Mouse (Mus musculus) left cerebral cortex, postnatal 14 days (tissue): ENCODE results near the gene Smarcc1. TPM values are rescaled to one million over a fixed set of nuclear protein-coding genes. Genes with fewer than 3 reads are reported as not detected.
A peak's percentile ranks its signal among the peaks of the same experiment; 100 is the strongest.

ENCODE experiments used
- DNase-seq, 2 experiments: peaks; one replicate each; pipeline ENCODE4 v3.0.0; 2021 to 2022; ENCODE audit warnings: low spot score in 2 of 2, mixed read lengths in 1 of 2
- intact Hi-C: fragments of 180-260 bp; cut with DNase I; formaldehyde crosslinking; loops from one replicate; pipeline ENCODE4 v1.15.1; 2025
- microRNA-seq, 2 experiments: library from miRNA; unstranded; fragments of <30 nt; microRNA quantifications; one replicate each; pipeline ENCODE4 v1.2.0; 2022
- total RNA-seq, 2 experiments: library from RNA; stranded (reverse); gene quantifications; 2 replicates each; pipeline ENCODE4 v1.2.3; 2021

Gene Smarcc1
- total RNA-seq, 2 experiments from 2014 or later = 67.8 to 68.7 TPM

DNA sequence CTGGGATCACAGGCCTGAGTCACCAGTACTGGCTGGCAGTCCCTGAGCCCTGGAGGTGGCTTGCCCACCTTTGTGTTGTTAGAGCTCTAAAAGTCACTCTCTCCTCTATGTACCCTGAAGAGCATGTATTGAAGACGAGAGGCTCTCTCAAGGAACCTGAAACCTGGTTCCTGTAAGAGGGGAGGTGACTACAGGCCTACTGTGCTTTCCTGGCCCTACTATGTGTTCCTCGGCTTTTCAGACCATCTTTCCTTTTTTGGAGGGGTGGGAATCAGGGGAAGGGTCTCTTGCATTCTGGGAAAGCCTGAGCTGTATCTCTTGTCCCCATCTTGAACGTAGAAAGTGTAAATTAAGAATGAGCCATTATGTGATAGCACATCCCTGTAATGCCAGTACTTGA lies 141.6 kb downstream of the Smarcc1 start:
- DNase-seq = no peak
- intact Hi-C loops = no loop called here

DNA sequence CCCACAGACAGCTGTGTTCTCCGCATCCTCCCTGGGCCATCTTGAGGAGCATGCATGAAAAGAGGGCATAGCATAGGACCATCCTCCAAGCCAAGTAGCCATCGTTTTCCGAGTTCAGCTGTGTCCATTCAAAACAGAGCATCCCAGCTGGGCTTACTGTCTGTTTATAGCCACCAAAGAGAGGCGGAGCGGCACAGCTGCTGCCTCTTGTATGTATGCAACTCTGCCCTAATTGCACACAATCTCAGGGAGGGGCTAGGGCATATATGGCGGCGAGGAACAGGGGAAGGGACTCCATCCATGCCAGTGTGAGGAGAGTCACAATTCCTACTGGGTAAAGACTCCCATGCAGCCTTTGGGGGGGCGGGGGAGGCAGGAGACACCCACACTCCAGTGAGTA lies 145.7 kb downstream of the Smarcc1 start:
- intact Hi-C loops = no loop called here
- DNase-seq = no peak

DNA sequence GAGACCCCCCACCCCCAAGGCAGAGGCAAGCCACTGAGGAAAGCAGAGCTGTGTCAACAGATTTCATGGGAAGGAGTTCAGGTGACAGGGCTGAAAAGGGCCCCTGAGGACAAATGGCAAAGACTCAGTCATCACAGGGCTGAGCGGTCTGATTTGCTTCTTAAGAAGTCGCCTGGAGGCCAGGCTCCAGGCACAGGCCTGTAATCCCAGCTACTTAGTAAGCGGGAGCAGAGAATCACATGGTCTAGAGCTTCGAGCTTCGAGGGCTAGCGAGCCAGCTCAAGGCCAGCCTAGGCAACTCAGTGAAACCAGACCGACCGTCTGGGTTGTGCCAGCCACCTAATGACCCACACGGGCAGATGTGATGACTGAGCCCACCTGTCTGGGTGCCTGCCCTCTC lies 147.5 kb downstream of the Smarcc1 start:
- DNase-seq = no peak
- intact Hi-C loops = no loop called here

DNA sequence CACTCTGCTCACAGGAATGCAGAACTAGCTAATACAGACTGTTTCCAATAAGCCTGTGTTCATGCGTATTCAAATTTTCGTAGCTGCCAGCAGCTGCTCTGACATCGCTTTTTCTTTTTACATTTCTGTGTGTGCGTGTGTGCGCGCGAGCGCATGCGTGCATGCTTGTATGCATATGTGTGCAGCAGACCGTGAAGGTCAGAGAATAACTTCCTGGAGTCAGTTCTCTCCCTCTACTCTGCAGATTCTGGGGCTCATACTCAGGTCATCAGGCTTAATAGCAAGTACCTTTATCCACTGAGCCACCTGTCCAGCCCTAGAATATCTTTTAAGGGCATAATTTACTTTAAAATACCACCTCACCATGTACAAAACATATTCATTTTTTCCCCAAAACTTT lies 150.9 kb downstream of the Smarcc1 start:
- intact Hi-C loops = no loop called here
- DNase-seq = no peak

DNA sequence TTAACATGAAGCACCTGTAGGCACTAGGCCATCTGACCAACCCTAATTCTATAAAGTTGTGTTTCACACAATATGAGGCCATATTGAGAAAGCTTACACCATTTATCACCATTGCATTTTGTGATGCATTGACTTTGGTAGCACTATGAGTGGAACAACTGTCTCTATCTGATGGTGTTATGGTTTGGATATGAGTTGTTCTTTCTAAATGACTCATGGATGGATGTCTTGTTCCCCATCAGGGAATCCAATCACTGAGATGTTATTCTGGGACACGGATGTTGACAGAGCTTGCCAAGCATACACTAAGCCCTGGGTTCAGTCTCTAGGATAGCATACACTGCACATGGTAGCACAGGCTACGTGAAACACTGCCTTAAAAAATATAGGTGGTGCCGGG lies 154.8 kb downstream of the Smarcc1 start:
- intact Hi-C loops = no loop called here
- no peak for DNase-seq

DNA sequence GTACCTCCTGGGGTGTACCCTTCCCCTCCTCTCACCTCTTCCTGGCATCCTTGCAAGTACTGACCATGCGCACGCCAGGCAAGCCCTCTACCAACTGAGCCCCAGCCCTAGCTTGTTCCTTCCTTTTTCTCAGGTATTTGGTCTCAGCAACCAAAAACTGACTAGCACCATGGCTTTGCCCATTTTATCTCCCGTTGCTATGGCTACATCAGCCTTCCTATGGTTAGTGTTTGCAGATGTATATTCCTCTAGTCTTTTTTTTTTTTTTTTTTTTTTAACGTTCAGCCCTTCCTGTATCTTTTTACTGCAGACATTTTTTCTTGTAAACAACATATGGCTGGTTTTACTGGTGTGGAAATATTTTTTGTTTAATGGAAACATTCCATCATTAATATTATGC lies 156.0 kb downstream of the Smarcc1 start:
- intact Hi-C loops = no loop called here
- DNase-seq = no peak

DNA sequence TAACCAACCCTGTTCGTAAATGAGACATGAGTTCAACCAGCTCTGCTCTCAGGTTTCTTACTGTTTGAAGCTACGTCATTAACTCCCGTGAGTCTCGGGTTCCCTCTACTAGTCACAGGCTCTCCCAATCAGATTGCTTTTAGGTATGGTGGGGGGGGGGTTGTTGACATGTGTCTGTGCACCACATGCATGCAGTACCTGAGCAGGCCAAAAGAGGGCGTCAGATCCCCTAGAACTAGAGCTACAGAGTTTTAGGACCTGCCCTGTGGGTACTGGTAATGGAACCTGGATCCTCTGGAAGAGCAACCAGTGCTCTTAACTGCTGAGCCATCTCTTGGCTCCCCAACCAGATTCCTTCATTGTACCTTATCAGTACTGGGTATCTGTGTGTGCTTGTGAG lies 158.4 kb downstream of the Smarcc1 start:
- intact Hi-C loops = no loop called here
- DNase-seq = no peak

DNA sequence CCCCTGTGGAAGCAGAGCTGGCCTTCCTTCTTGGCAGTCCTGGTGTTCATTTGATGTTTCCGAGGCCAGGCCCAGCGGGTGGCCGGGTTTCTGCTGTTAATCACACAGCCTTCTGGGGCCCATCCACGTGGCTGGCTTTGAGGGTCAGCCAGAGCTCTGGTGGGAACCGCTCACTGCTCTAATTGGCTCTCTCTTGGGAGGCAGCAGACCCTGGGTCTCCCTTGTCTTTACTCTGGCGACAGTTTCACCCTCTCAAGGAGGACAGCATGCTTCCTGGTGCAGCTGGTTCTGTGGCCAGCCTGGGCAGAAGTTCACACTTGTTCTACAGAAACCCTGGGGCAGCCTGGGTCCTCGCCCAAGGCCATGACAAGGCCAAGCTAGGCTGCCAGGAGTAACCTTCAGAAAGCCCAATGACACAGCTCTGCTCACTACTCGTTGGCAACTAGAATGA lies 159.9 kb downstream of the Smarcc1 start:
- intact Hi-C loops = no loop called here
- peak; percentile 66 to 75 for DNase-seq

DNA sequence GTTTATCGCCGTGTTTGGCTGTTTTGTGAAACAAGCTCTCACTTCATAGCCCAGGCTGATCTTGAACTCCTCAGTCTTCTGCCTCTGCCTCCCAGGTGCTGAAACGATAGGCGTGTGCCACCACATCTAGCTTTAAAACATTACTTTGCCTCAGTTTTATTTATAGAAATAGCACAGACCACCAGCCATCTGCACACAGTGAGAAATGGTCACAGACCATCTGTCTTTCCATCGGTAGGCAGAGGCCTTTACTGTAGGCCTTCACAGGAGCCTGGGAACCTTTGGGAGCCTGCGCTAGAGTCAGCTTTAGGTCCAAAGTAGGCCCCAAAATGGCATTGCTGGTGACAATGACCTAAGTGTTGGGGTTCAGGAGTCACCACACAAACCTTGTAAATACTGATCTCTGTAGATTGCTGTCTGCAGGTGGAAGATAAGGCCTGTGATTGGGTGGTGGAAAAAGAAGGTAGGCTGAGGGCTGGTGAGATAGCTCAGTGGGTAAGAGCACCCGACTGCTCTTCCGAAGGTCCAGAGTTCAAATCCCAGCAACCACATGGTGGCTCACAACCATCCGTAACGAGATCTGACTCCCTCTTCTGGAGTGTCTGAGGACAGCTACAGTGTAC lies 166.7 kb downstream of the Smarcc1 start:
- DNase-seq = no peak
- intact Hi-C loops = no loop called here

DNA sequence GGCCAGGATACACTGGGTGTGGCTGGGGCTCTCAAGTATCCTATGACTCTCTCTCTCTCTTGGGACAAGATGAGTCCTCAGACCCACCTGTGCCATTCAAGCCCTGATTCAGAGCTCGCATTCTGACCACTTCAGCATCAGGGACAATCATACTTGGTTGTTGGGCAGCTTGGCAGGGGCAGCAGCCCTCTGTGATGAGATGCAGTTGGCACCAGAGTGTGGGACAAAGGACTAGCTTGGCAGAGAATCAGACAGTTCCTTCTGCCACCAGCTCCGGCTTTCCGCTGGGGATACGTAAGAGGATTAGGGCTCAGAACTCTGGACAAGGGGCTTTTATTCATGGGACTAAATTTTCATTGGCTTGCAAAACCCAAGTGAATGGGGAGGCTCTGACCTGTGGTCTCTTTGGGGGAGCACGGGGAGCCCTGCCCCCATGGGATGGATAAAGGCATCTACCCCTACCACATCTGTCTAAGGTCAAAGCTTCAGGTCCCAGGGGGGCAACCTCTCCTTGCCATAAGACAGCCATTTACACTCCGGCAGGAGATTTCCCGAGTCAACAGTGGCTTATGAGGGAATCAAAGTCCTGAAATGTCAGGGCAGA lies 169.9 kb downstream of the Smarcc1 start:
- DNase-seq = peak; percentile 62 to 80
- intact Hi-C loops = loop anchor here (5.0 kb wide), 2 partner anchors 40 to 80 kb away; no protein-coding TSS in a partner anchor

Small RNA genes within 50 kb of the gene (microRNA-seq; reads per million reads assigned to microRNA genes)
- gene Mir6236 = 49.3 to 81.5 reads per million in 2 experiments

Other genes with a start within 250 kb of the Smarcc1 start
- gene Cdc25a, start 242.1 kb upstream of the Smarcc1 start, total RNA-seq = 1 to 10 TPM; 4.5 TPM
- gene Map4, start 186.2 kb upstream of the Smarcc1 start, total RNA-seq = 100 to 1,000 TPM; 376 to 378 TPM
- gene Dhx30, start 122 bp downstream of the Smarcc1 start, total RNA-seq = 100 to 1,000 TPM; 153 to 158 TPM
- 100 to 1,000 TPM; 423 to 475 TPM for gene Cspg5, start 126.1 kb downstream of the Smarcc1 start, total RNA-seq
- 10 to 100 TPM; 12.1 to 14.3 TPM for gene Elp6, start 187.5 kb downstream of the Smarcc1 start, total RNA-seq
- 100 to 1,000 TPM in 1 of 2 experiments, 10 to 100 TPM in 1; 92.2 to 114 TPM for gene Scap, start 215.6 kb downstream of the Smarcc1 start, total RNA-seq